Mouse (Mus musculus): Measurements from ENCODE around the gene Ptges3.

- TF ChIP-seq CTCF (IDR thresholded peaks at IDR 0.05; ENCODE audit: insufficient read depth, low read depth, low read length) (no peak), POLR2A (IDR thresholded peaks at IDR 0.05; ENCODE audit: insufficient read depth, low read depth, low read length) (no peak)
Measured at GRCm38 (mm10) chr10:128009735-128010134, 49.0 kb upstream of the Ptges3 start.
